23 mouse cellular contexts compared by ENCODE assay signal in genomic region chr2:154785284-154785683, GRCm38 (mm10). TPM values are rescaled to one million over a fixed set of nuclear protein-coding genes. Genes with fewer than 3 reads are reported as not detected.
DNase-seq lines count a peak whose midpoint lies in the region; ATAC-seq and TF ChIP-seq lines count a peak whose summit lies in the region.
"Had no signal": no experiment of that assay in that cellular context is flagged by ENCODE, and none has a peak within 500 bp of the region (broad histone marks: within the 10 kb centered on the region; RNA-seq: fewer than 3 reads in every experiment).

No protein-coding gene starts in this region.

- H3K27ac ChIP-seq in liver, embryonic 13.5 days, result peak overlapping the region; percentile 67
- H3K27ac ChIP-seq in liver, embryonic 11.5 days (ENCODE audit: low read depth, low read length), result no peak overlapping the region
- peak overlapping the region; percentile 55; the same call in 1 of the 2 replicates for H3K27ac ChIP-seq in midbrain, postnatal 0 days (ENCODE audit: low read depth, low read length)
- H3K27ac ChIP-seq: forebrain, embryonic 15.5 days; intestine, embryonic 15.5 days; kidney, postnatal 0 days; left cerebral cortex, adult 2 months; limb, embryonic 15.5 days; neural tube, embryonic 13.5 days had no signal

- H3K9me3 ChIP-seq in liver, embryonic 13.5 days (replicated peaks), result no peaks in the 10 kb centered on the region
- H3K9me3 ChIP-seq in liver, embryonic 11.5 days (ENCODE audit: control insufficient read depth, low read length), result no peaks in the 10 kb centered on the region
- no peaks in the 10 kb centered on the region for H3K9me3 ChIP-seq in midbrain, postnatal 0 days (ENCODE audit: low read length)
- H3K9me3 ChIP-seq: forebrain, embryonic 15.5 days; intestine, embryonic 15.5 days; limb, embryonic 15.5 days; neural tube, embryonic 13.5 days had no signal

- no peak for TF ChIP-seq POLR2A in brain, embryonic 14.5 days (IDR thresholded peaks at IDR 0.05; ENCODE audit: borderline replicate concordance, extremely low read depth, insufficient read depth, insufficient read length, poor library complexity, severe bottlenecking)

- WGBS in liver, embryonic 13.5 days (ENCODE audit: insufficient replicate concordance), result 70% methylated on average over 3 of the region's 3 CpGs
- 63% methylated on average over 3 of the region's 3 CpGs for WGBS in liver, embryonic 11.5 days
- WGBS in midbrain, postnatal 0 days, result 53% methylated on average over 3 of the region's 3 CpGs

- no peak overlapping the region for H3K4me3 ChIP-seq in liver, embryonic 13.5 days (replicated peaks)
- no peak overlapping the region for H3K4me3 ChIP-seq in liver, embryonic 11.5 days (ENCODE audit: low read depth, low read length)
- no peak overlapping the region for H3K4me3 ChIP-seq in midbrain, postnatal 0 days (ENCODE audit: low read depth, low read length)
- H3K4me3 ChIP-seq: forebrain, embryonic 15.5 days; intestine, embryonic 15.5 days; left cerebral cortex, adult 2 months; limb, embryonic 15.5 days; neural tube, embryonic 13.5 days had no signal

- H3K9ac ChIP-seq in liver, embryonic 13.5 days, result peak overlapping the region; percentile 40; the same call in 1 of the 2 replicates
- H3K9ac ChIP-seq in liver, embryonic 11.5 days (ENCODE audit: low read depth, low read length), result no peak overlapping the region
- no peak overlapping the region for H3K9ac ChIP-seq in midbrain, postnatal 0 days (replicated peaks; ENCODE audit: low read length, poor library complexity, severe bottlenecking)
- H3K9ac ChIP-seq: forebrain, embryonic 15.5 days; intestine, embryonic 15.5 days; limb, embryonic 15.5 days; neural tube, embryonic 13.5 days had no signal

- H3K36me3 ChIP-seq in liver, embryonic 13.5 days, result no peaks in the 10 kb centered on the region
- no peaks in the 10 kb centered on the region for H3K36me3 ChIP-seq in liver, embryonic 11.5 days (ENCODE audit: control insufficient read depth, insufficient read depth, low read length)
- no peaks in the 10 kb centered on the region for H3K36me3 ChIP-seq in midbrain, postnatal 0 days (ENCODE audit: insufficient read depth, low read length)
- H3K36me3 ChIP-seq: forebrain, embryonic 15.5 days; intestine, embryonic 15.5 days; limb, embryonic 15.5 days; neural tube, embryonic 13.5 days had no signal

- DNase-seq in embryo, embryonic 10.5 days (ENCODE audit: low spot score), result peak; percentile 30
- no peak for DNase-seq in embryo, embryonic 11 days
- no peak for DNase-seq in liver, embryonic 13.5 days
- DNase-seq in liver, embryonic 11.5 days (ENCODE audit: low spot score), result no peak
- peak; percentile 49 for DNase-seq in brain, embryonic 14.5 days (ENCODE audit: low read depth)
- DNase-seq in midbrain, postnatal 0 days (ENCODE audit: low spot score), result peak; percentile 31
- no peak for DNase-seq in thymus, postnatal 14 days
- DNase-seq in right cerebral cortex, postnatal 25 days, result no peak
- DNase-seq: adrenal gland, adult 8-10 months; cerebellum, postnatal 10 days; gastrocnemius, postnatal 10 days; heart, postnatal 36 days; lung, postnatal 14 days had no signal

- peaks cover 60% of the 10 kb centered on the region for H3K4me1 ChIP-seq in liver, embryonic 13.5 days (replicated peaks)
- peaks cover 28% of the 10 kb centered on the region for H3K4me1 ChIP-seq in liver, embryonic 11.5 days (replicated peaks; ENCODE audit: control insufficient read depth, insufficient read depth, low read length)
- H3K4me1 ChIP-seq in midbrain, postnatal 0 days (ENCODE audit: insufficient read depth, low read length), result no peaks in the 10 kb centered on the region

- TF ChIP-seq CTCF in brain, embryonic 14.5 days (IDR thresholded peaks at IDR 0.05; ENCODE audit: borderline replicate concordance, extremely low read depth, insufficient read depth, insufficient read length), result no peak
- no peak for TF ChIP-seq CTCF in midbrain, postnatal 0 days (IDR thresholded peaks at IDR 0.05)

- no peak for ATAC-seq in liver, embryonic 13.5 days (ENCODE audit: low read depth)
- ATAC-seq in liver, embryonic 11.5 days (replicated peaks; ENCODE audit: low FRiP score), result no peak
- 0 out of 2 replicates have a peak, but pooled peaks have one; percentile 41 for ATAC-seq in midbrain, postnatal 0 days (ENCODE audit: low FRiP score)
- ATAC-seq: forebrain, embryonic 15.5 days; intestine, embryonic 15.5 days had no signal

- peaks cover 4% of the 10 kb centered on the region for H3K27me3 ChIP-seq in liver, embryonic 13.5 days
- H3K27me3 ChIP-seq in liver, embryonic 11.5 days (replicated peaks; ENCODE audit: control insufficient read depth, insufficient read depth, low read length), result no peaks in the 10 kb centered on the region
- no peaks in the 10 kb centered on the region for H3K27me3 ChIP-seq in midbrain, postnatal 0 days (ENCODE audit: insufficient read depth, low read length)
- H3K27me3 ChIP-seq: forebrain, embryonic 15.5 days; intestine, embryonic 15.5 days; limb, embryonic 15.5 days; neural tube, embryonic 13.5 days had no signal

- no peak overlapping the region for H3K4me2 ChIP-seq in liver, embryonic 13.5 days
- no peak overlapping the region for H3K4me2 ChIP-seq in liver, embryonic 11.5 days
- peak overlapping the region; percentile 0; the same call in 1 of the 2 replicates for H3K4me2 ChIP-seq in midbrain, postnatal 0 days (ENCODE audit: low read depth, low read length, poor library complexity, severe bottlenecking)
- H3K4me2 ChIP-seq: forebrain, embryonic 15.5 days; intestine, embryonic 15.5 days; limb, embryonic 15.5 days; neural tube, embryonic 13.5 days had no signal

RNA-seq across cellular contexts. Expression of gene Raly, which starts 5.6 kb away (rescaled TPM):
- polyA plus RNA-seq in liver, embryonic 13.5 days (2015; fragmentation: Nextera tagmentation; extraction: Ambion mirVana), result 26.8 and 29.5 TPM in 2 replicates
- 59.5 and 66.2 TPM in 2 replicates for polyA plus RNA-seq in liver, embryonic 11.5 days (2014; fragmentation: Nextera tagmentation; extraction: Ambion mirVana)
- polyA plus RNA-seq in brain, embryonic 14.5 days (2012; rRNA removed), result 253 and 290 TPM in 2 replicates
- 132 and 160 TPM in 2 replicates for total RNA-seq in midbrain, postnatal 0 days (2014; rRNA removed)
- polyA plus RNA-seq in midbrain, postnatal 0 days (2015; fragmentation: Nextera tagmentation; extraction: Ambion mirVana), result 18.4 and 19.3 TPM in 2 replicates

RNA-seq across cellular contexts. Expression of gene a, which starts 5.9 kb away (rescaled TPM):
- polyA plus RNA-seq in liver, embryonic 13.5 days (2015; fragmentation: Nextera tagmentation; extraction: Ambion mirVana), result 0.22 TPM in 1 of 2 replicates, not detected in the other
- polyA plus RNA-seq in liver, embryonic 11.5 days (2014; fragmentation: Nextera tagmentation; extraction: Ambion mirVana), result 0.62 TPM in 1 of 2 replicates, not detected in the other
- 4.1 and 6.5 TPM in 2 replicates for polyA plus RNA-seq in brain, embryonic 14.5 days (2012; rRNA removed)
- total RNA-seq in midbrain, postnatal 0 days (2014; rRNA removed), result 5.9 TPM in 1 of 2 replicates, not detected in the other
- 1.1 and 2.3 TPM in 2 replicates for polyA plus RNA-seq in midbrain, postnatal 0 days (2015; fragmentation: Nextera tagmentation; extraction: Ambion mirVana)
- total RNA-seq: adrenal gland, adult 8-10 months; gastrocnemius, postnatal 10 days; heart, postnatal 36 days; layer of hippocampus, adult 8-10 months; left cerebral cortex, adult 2 months had no signal
- polyA plus RNA-seq: C2C12; neural tube, embryonic 13.5 days; stomach, embryonic 14.5 days had no signal

RNA-seq across cellular contexts. Expression of gene Gm14214, which starts 15.5 kb away (rescaled TPM):
- not detected in 2 replicates for polyA plus RNA-seq in liver, embryonic 13.5 days (2015; fragmentation: Nextera tagmentation; extraction: Ambion mirVana)
- not detected in 2 replicates for polyA plus RNA-seq in liver, embryonic 11.5 days (2014; fragmentation: Nextera tagmentation; extraction: Ambion mirVana)
- not detected in 2 replicates for polyA plus RNA-seq in brain, embryonic 14.5 days (2012; rRNA removed)
- not detected in 2 replicates for total RNA-seq in midbrain, postnatal 0 days (2014; rRNA removed)
- polyA plus RNA-seq in midbrain, postnatal 0 days (2015; fragmentation: Nextera tagmentation; extraction: Ambion mirVana), result not detected in 2 replicates
- total RNA-seq: adrenal gland, adult 8-10 months; gastrocnemius, postnatal 10 days; heart, postnatal 36 days; layer of hippocampus, adult 8-10 months; left cerebral cortex, adult 2 months had no signal
- polyA plus RNA-seq: C2C12; forebrain, embryonic 15.5 days; intestine, embryonic 15.5 days; kidney, postnatal 0 days; limb, embryonic 15.5 days; neural tube, embryonic 13.5 days; small intestine, adult 2 months; stomach, embryonic 14.5 days had no signal

Comparison
In these comparisons a context has a peak if more than half of its experiments do, and no peak if none do; other contexts are left out.
1. DNase-seq: peak in embryo, embryonic 10.5 days (single experiment), brain, embryonic 14.5 days (single experiment) and midbrain, postnatal 0 days (single experiment); none in embryo, embryonic 11 days (single experiment), liver, embryonic 13.5 days (single experiment), liver, embryonic 11.5 days (single experiment), thymus, postnatal 14 days (single experiment) and right cerebral cortex, postnatal 25 days (single experiment).